In genomic region chr10:80116563-80116926, GRCm38 (mm10) we compare ENCODE assay signal across 8 mouse cellular contexts. TPM values are rescaled to one million over a fixed set of nuclear protein-coding genes. Genes with fewer than 3 reads are reported as not detected.
DNase-seq lines count a peak whose midpoint lies in the region; ATAC-seq and TF ChIP-seq lines count a peak whose summit lies in the region.

No protein-coding gene starts in this region.

- WGBS in kidney, embryonic 14.5 days = under 1% methylated on average over 27 of the region's 27 CpGs
- under 1% methylated on average over 27 of the region's 27 CpGs for WGBS in bone marrow, adult 2 months
- WGBS in heart, embryonic 14.5 days = 1% methylated on average over 27 of the region's 27 CpGs
- WGBS in liver, embryonic 12.5 days (ENCODE audit: insufficient replicate concordance) = under 1% methylated on average over 27 of the region's 27 CpGs

- peaks cover 23% of the 10 kb centered on the region for H3K36me3 ChIP-seq in kidney, embryonic 14.5 days (ENCODE audit: control insufficient read depth, insufficient read depth, low read length)
- H3K36me3 ChIP-seq in heart, embryonic 14.5 days (ENCODE audit: control insufficient read depth, insufficient read depth, low read length) = peaks cover 32% of the 10 kb centered on the region
- peaks cover 46% of the 10 kb centered on the region for H3K36me3 ChIP-seq in liver, embryonic 12.5 days

- peak overlapping the region; percentile 93 for H3K4me3 ChIP-seq in kidney, embryonic 14.5 days (ENCODE audit: low read length)
- peak overlapping the region; percentile 86 for H3K4me3 ChIP-seq in bone marrow, adult 2 months (replicated peaks; ENCODE audit: control insufficient read depth, low read depth, low read length)
- peak overlapping the region; percentile 90 to 92 for H3K4me3 ChIP-seq in heart, embryonic 14.5 days (ENCODE audit: control insufficient read depth in 1 of 2, insufficient read depth in 1 of 2, low read depth in 1 of 2, low read length in 2 of 2)
- H3K4me3 ChIP-seq in liver, embryonic 12.5 days = peak overlapping the region; percentile 94

- H3K4me2 ChIP-seq in kidney, embryonic 14.5 days (replicated peaks; ENCODE audit: low read depth, low read length) = peak overlapping the region; percentile 97
- peak overlapping the region; percentile 93 for H3K4me2 ChIP-seq in heart, embryonic 14.5 days (ENCODE audit: low read length)
- H3K4me2 ChIP-seq in liver, embryonic 12.5 days = peak overlapping the region; percentile 92

- DNase-seq in kidney, adult 11 months = no peak
- peak; percentile 55 to 83 for DNase-seq in spleen, postnatal 4 days (ENCODE audit: low spot score in 2 of 2)
- DNase-seq in right cerebral cortex, postnatal 14 days = no peak
- no peak for DNase-seq in layer of hippocampus, postnatal 36 days

- no peaks in the 10 kb centered on the region for H3K9me3 ChIP-seq in kidney, embryonic 14.5 days (ENCODE audit: control insufficient read depth, low read length)
- H3K9me3 ChIP-seq in heart, embryonic 14.5 days (ENCODE audit: control insufficient read depth, low read length) = no peaks in the 10 kb centered on the region
- no peaks in the 10 kb centered on the region for H3K9me3 ChIP-seq in liver, embryonic 12.5 days (replicated peaks)

- H3K27ac ChIP-seq in kidney, embryonic 14.5 days (ENCODE audit: low read depth, low read length) = no peak overlapping the region
- peak overlapping the region; percentile 98 for H3K27ac ChIP-seq in bone marrow, adult 2 months (ENCODE audit: control insufficient read depth, insufficient read depth, low read depth, low read length, poor library complexity)
- H3K27ac ChIP-seq in heart, embryonic 14.5 days (replicated peaks in 1 of 2; ENCODE audit: control insufficient read depth in 1 of 2, insufficient read depth in 1 of 2, low read depth in 2 of 2, low read length in 2 of 2) = peak overlapping the region in 1 of 2 experiments; percentile 81; a peak in 2 of 4 replicates
- H3K27ac ChIP-seq in liver, embryonic 12.5 days = peak overlapping the region; percentile 95

- ATAC-seq in kidney, embryonic 14.5 days (ENCODE audit: low FRiP score, low TSS enrichment) = no peak
- ATAC-seq in heart, embryonic 14.5 days (ENCODE audit: insufficient number of reproducible peaks, insufficient read depth, low FRiP score, low read depth) = no peak
- no peak for ATAC-seq in liver, embryonic 12.5 days

- TF ChIP-seq CTCF in bone marrow, adult 2 months (IDR thresholded peaks at IDR 0.05; ENCODE audit: control insufficient read depth, insufficient read depth, low read length) = no peak

- H3K9ac ChIP-seq in kidney, embryonic 14.5 days (ENCODE audit: low read depth, low read length) = peak overlapping the region; percentile 92
- H3K9ac ChIP-seq in heart, embryonic 14.5 days (ENCODE audit: low read length) = peak overlapping the region; percentile 92
- peak overlapping the region; percentile 98 for H3K9ac ChIP-seq in liver, embryonic 12.5 days

- H3K4me1 ChIP-seq in kidney, embryonic 14.5 days (ENCODE audit: control insufficient read depth, insufficient read depth, low read length) = peaks cover 22% of the 10 kb centered on the region
- H3K4me1 ChIP-seq in bone marrow, adult 2 months (ENCODE audit: control insufficient read depth, insufficient read depth, low read length) = peaks cover 5% of the 10 kb centered on the region
- peaks cover 16 to 44% of the 10 kb centered on the region in 2 experiments for H3K4me1 ChIP-seq in heart, embryonic 14.5 days (ENCODE audit: control insufficient read depth in 2 of 2, insufficient read depth in 2 of 2, low read length in 2 of 2)
- H3K4me1 ChIP-seq in liver, embryonic 12.5 days = peaks cover 61% of the 10 kb centered on the region

- TF ChIP-seq POLR2A in bone marrow, adult 2 months (IDR thresholded peaks at IDR 0.05; ENCODE audit: borderline replicate concordance, control insufficient read depth, low read depth, low read length) = no peak

- no peaks in the 10 kb centered on the region for H3K27me3 ChIP-seq in kidney, embryonic 14.5 days (ENCODE audit: control insufficient read depth, insufficient read depth, low read length)
- H3K27me3 ChIP-seq in heart, embryonic 14.5 days (ENCODE audit: control insufficient read depth, insufficient read depth, low read length) = no peaks in the 10 kb centered on the region
- no peaks in the 10 kb centered on the region for H3K27me3 ChIP-seq in liver, embryonic 12.5 days (replicated peaks)

RNA-seq across cellular contexts. Expression of gene Stk11, which starts 0.9 kb away (rescaled TPM):
- 26.6 and 42.0 TPM in 2 replicates for polyA plus RNA-seq in kidney, embryonic 14.5 days (2014; fragmentation: Nextera tagmentation; extraction: Ambion mirVana)
- polyA plus RNA-seq in bone marrow, adult 2 months (2011; ENCODE audit: insufficient read depth, insufficient read length, low replicate concordance, missing spikeins) = 197 and 344 TPM in 2 replicates
- polyA plus RNA-seq in heart, embryonic 14.5 days (2014; fragmentation: Nextera tagmentation; extraction: Ambion mirVana) = 14.6 and 17.7 TPM in 2 replicates
- polyA plus RNA-seq in liver, embryonic 12.5 days (2016; fragmentation: Nextera tagmentation; extraction: Ambion mirVana) = 18.6 and 19.8 TPM in 2 replicates
- 10 to 100 TPM; 93.3 to 95.9 TPM for total RNA-seq in layer of hippocampus, postnatal 36 days (2021)

RNA-seq across cellular contexts. Expression of gene Sbno2, which starts 11.2 kb away (rescaled TPM):
- polyA plus RNA-seq in kidney, embryonic 14.5 days (2014; fragmentation: Nextera tagmentation; extraction: Ambion mirVana) = 10.6 and 14.8 TPM in 2 replicates
- 37.6 and 83.8 TPM in 2 replicates for polyA plus RNA-seq in bone marrow, adult 2 months (2011; ENCODE audit: insufficient read depth, insufficient read length, low replicate concordance, missing spikeins)
- polyA plus RNA-seq in heart, embryonic 14.5 days (2014; fragmentation: Nextera tagmentation; extraction: Ambion mirVana) = 9.5 and 9.6 TPM in 2 replicates
- 15.0 and 15.4 TPM in 2 replicates for polyA plus RNA-seq in liver, embryonic 12.5 days (2016; fragmentation: Nextera tagmentation; extraction: Ambion mirVana)
- 10 to 100 TPM; 17.2 to 20.7 TPM for total RNA-seq in layer of hippocampus, postnatal 36 days (2021)

RNA-seq across cellular contexts. Expression of gene Atp5d, which starts 21.9 kb away (rescaled TPM):
- polyA plus RNA-seq in kidney, embryonic 14.5 days (2014; fragmentation: Nextera tagmentation; extraction: Ambion mirVana) = 519 and 582 TPM in 2 replicates
- polyA plus RNA-seq in bone marrow, adult 2 months (2011; ENCODE audit: insufficient read depth, insufficient read length, low replicate concordance, missing spikeins) = 131 and 178 TPM in 2 replicates
- 988 and 1,015 TPM in 2 replicates for polyA plus RNA-seq in heart, embryonic 14.5 days (2014; fragmentation: Nextera tagmentation; extraction: Ambion mirVana)
- polyA plus RNA-seq in liver, embryonic 12.5 days (2016; fragmentation: Nextera tagmentation; extraction: Ambion mirVana) = 393 and 419 TPM in 2 replicates
- 100 to 1,000 TPM; 324 to 369 TPM for total RNA-seq in layer of hippocampus, postnatal 36 days (2021)

RNA-seq across cellular contexts. Expression of gene Cbarp, which starts 24.1 kb away (rescaled TPM):
- 8.1 and 8.4 TPM in 2 replicates for polyA plus RNA-seq in kidney, embryonic 14.5 days (2014; fragmentation: Nextera tagmentation; extraction: Ambion mirVana)
- polyA plus RNA-seq in bone marrow, adult 2 months (2011; ENCODE audit: insufficient read depth, insufficient read length, low replicate concordance, missing spikeins) = 3.4 and 3.7 TPM in 2 replicates
- polyA plus RNA-seq in heart, embryonic 14.5 days (2014; fragmentation: Nextera tagmentation; extraction: Ambion mirVana) = 1.6 and 2.6 TPM in 2 replicates
- 0.94 and 0.96 TPM in 2 replicates for polyA plus RNA-seq in liver, embryonic 12.5 days (2016; fragmentation: Nextera tagmentation; extraction: Ambion mirVana)
- 100 to 1,000 TPM; 336 to 379 TPM for total RNA-seq in layer of hippocampus, postnatal 36 days (2021)

RNA-seq across cellular contexts. Expression of gene Midn, which starts 31.5 kb away (rescaled TPM):
- polyA plus RNA-seq in kidney, embryonic 14.5 days (2014; fragmentation: Nextera tagmentation; extraction: Ambion mirVana) = 42.3 and 46.2 TPM in 2 replicates
- polyA plus RNA-seq in bone marrow, adult 2 months (2011; ENCODE audit: insufficient read depth, insufficient read length, low replicate concordance, missing spikeins) = 36.0 and 53.2 TPM in 2 replicates
- polyA plus RNA-seq in heart, embryonic 14.5 days (2014; fragmentation: Nextera tagmentation; extraction: Ambion mirVana) = 21.2 and 25.8 TPM in 2 replicates
- polyA plus RNA-seq in liver, embryonic 12.5 days (2016; fragmentation: Nextera tagmentation; extraction: Ambion mirVana) = 5.7 and 6.3 TPM in 2 replicates
- total RNA-seq in layer of hippocampus, postnatal 36 days (2021) = 10 to 100 TPM; 58.9 to 62.6 TPM

Comparison
In these comparisons a context has a peak if more than half of its experiments do, and no peak if none do; other contexts are left out.
1. DNase-seq: peak in spleen, postnatal 4 days (2 of 2); none in kidney, adult 11 months (single experiment), right cerebral cortex, postnatal 14 days (single experiment) and layer of hippocampus, postnatal 36 days (0 of 2).
2. Peak in every context shown above with its lines, with median percentiles within 50 percentile points of each other: H3K4me2 ChIP-seq, H3K4me3 ChIP-seq and H3K9ac ChIP-seq.